Mouse (Mus musculus) heart, embryonic 16.5 days (tissue): ENCODE data around the gene Gm3646. TPM values are rescaled to one million over a fixed set of nuclear protein-coding genes. Genes with fewer than 3 reads are reported as not detected.

Experiments used
- ATAC-seq: fragments of 200-750 bp; cut with Nextera tagmentation; replicated peaks from 2 replicates; pipeline ENCODE4 v1.8.0; 2017; ENCODE audit warnings: moderate number of reproducible peaks; ENCODE audit not compliant: insufficient read depth, low FRiP score; ENCODE audit errors: extremely low read depth
- H3K27ac ChIP-seq: fragments of 300-500 bp; sonication (generic); 2 replicates; pipeline ENCODE4 v1.5.1; 2014; ENCODE audit warnings: mild to moderate bottlenecking, low read length, control low read depth, moderate library complexity
- H3K27me3 ChIP-seq: fragments of 300-500 bp; sonication (generic); 2 replicates; pipeline ENCODE4 v1.6.1; 2014; ENCODE audit warnings: low read length, mixed read lengths; ENCODE audit not compliant: control insufficient read depth, insufficient read depth
- H3K36me3 ChIP-seq: fragments of 300-500 bp; sonication (generic); 2 replicates; pipeline ENCODE4 v1.6.1; 2014; ENCODE audit not compliant: control insufficient read depth, insufficient read depth
- H3K4me1 ChIP-seq: fragments of 300-500 bp; sonication (generic); 2 replicates; pipeline ENCODE4 v1.6.1; 2014; ENCODE audit warnings: low read length, mixed read lengths; ENCODE audit not compliant: control insufficient read depth, insufficient read depth
- H3K4me2 ChIP-seq: fragments of 300-500 bp; sonication (generic); 2 replicates; pipeline ENCODE4 v1.6.1; 2014; ENCODE audit warnings: low read depth, mild to moderate bottlenecking, control low read depth, low read length
- H3K4me3 ChIP-seq: fragments of 300-500 bp; sonication (generic); 2 replicates; pipeline ENCODE4 v1.5.1; 2014; ENCODE audit warnings: mild to moderate bottlenecking, control low read depth, low read length
- H3K9ac ChIP-seq: fragments of 300-500 bp; sonication (generic); 2 replicates; pipeline ENCODE4 v1.6.1; 2014; ENCODE audit warnings: low read length, control low read depth
- H3K9me3 ChIP-seq: fragments of 300-500 bp; sonication (generic); replicated peaks from 2 replicates; pipeline ENCODE4 v1.6.1; 2016; ENCODE audit warnings: low read length; ENCODE audit not compliant: control insufficient read depth
- WGBS: fragments of 180-500 bp; shearing (Covaris S2); extraction: QIAGEN DNeasy Blood & Tissue Kit; methylation state at CpG from one replicate; pipeline ENCODE4 v1.1.7; 2014; 5-methylcytosine and 5-hydroxymethylcytosine counted together
- polyA plus RNA-seq: library from polyadenylated mRNA; unstranded; fragments of >200 nt; fragmentation: Nextera tagmentation; extraction: Ambion mirVana; gene quantifications from 2 replicates; pipeline ENCODE4 v1.2.1, GENCODE M21; 2015

Gene Gm3646
- polyA plus RNA-seq, 1 experiment from 2014 or later = 4.4 TPM

GRCm38 (mm10) chr1:39802946-39803345, 2.2 kb downstream of the Gm3646 start:
- H3K27ac ChIP-seq = no peak overlapping the region
- H3K27me3 ChIP-seq = no peaks in the 10 kb centered on the region
- 81% methylated on average over 7 of the region's 7 CpGs for WGBS
- peaks cover 15% of the 10 kb centered on the region for H3K4me1 ChIP-seq
- ATAC-seq = no peak
- H3K4me2 ChIP-seq = no peak overlapping the region
- no peaks in the 10 kb centered on the region for H3K36me3 ChIP-seq
- no peaks in the 10 kb centered on the region for H3K9me3 ChIP-seq
- no peak overlapping the region for H3K9ac ChIP-seq
- no peak overlapping the region for H3K4me3 ChIP-seq

GRCm38 (mm10) chr1:39797496-39797895, 7.6 kb downstream of the Gm3646 start:
- Histone ChIP-seq H3K4me3 (no peak overlapping the region), H3K27me3 (no peaks in the 10 kb centered on the region), H3K9ac (no peak overlapping the region), H3K9me3 (peaks cover 2% of the 10 kb centered on the region; the same call in 1 of the 2 replicates), H3K4me2 (no peak overlapping the region), H3K27ac (no peak overlapping the region), H3K36me3 (no peaks in the 10 kb centered on the region), H3K4me1 (no peaks in the 10 kb centered on the region)
- no peak for ATAC-seq
- 71% methylated on average over 6 of the region's 6 CpGs for WGBS

GRCm38 (mm10) chr1:39796765-39797164, 8.4 kb downstream of the Gm3646 start:
- ATAC-seq = no peak
- WGBS = 77% methylated on average over 3 of the region's 3 CpGs
- H3K9ac ChIP-seq = no peak overlapping the region
- H3K4me2 ChIP-seq = no peak overlapping the region
- no peaks in the 10 kb centered on the region for H3K4me1 ChIP-seq
- H3K9me3 ChIP-seq = peaks cover 2% of the 10 kb centered on the region; the same call in 1 of the 2 replicates
- no peaks in the 10 kb centered on the region for H3K36me3 ChIP-seq
- H3K27me3 ChIP-seq = no peaks in the 10 kb centered on the region
- H3K27ac ChIP-seq = no peak overlapping the region
- H3K4me3 ChIP-seq = no peak overlapping the region

GRCm38 (mm10) chr1:39784632-39785031, 20.5 kb downstream of the Gm3646 start:
- Histone ChIP-seq H3K36me3 (no peaks in the 10 kb centered on the region), H3K27ac (no peak overlapping the region), H3K27me3 (no peaks in the 10 kb centered on the region), H3K4me3 (no peak overlapping the region), H3K9me3 (peaks cover 3% of the 10 kb centered on the region; the same call in 1 of the 2 replicates), H3K4me2 (no peak overlapping the region), H3K9ac (no peak overlapping the region), H3K4me1 (no peaks in the 10 kb centered on the region)
- WGBS = 78% methylated on average over 5 of the region's 5 CpGs
- no peak for ATAC-seq

- WGBS = 87% methylated on average over 6 of the region's 6 CpGs
- no peak for ATAC-seq
Measured at GRCm38 (mm10) chr1:39781835-39782234, 23.3 kb downstream of the Gm3646 start.

GRCm38 (mm10) chr1:39779111-39779980, 25.8 kb downstream of the Gm3646 start:
- WGBS = 64% methylated on average over 16 of the region's 16 CpGs
- ATAC-seq = no peak
- Histone ChIP-seq H3K4me2 (no peak overlapping the region), H3K4me1 (no peaks in the 10 kb centered on the region), H3K27me3 (no peaks in the 10 kb centered on the region), H3K36me3 (no peaks in the 10 kb centered on the region), H3K4me3 (no peak overlapping the region), H3K9ac (no peak overlapping the region), H3K27ac (no peak overlapping the region), H3K9me3 (no peaks in the 10 kb centered on the region)

More at GRCm38 (mm10) chr1:39781835-39782234, 23.3 kb downstream of the Gm3646 start:
- Histone ChIP-seq H3K9ac (no peak overlapping the region), H3K27ac (no peak overlapping the region), H3K4me2 (no peak overlapping the region), H3K4me3 (no peak overlapping the region), H3K27me3 (no peaks in the 10 kb centered on the region), H3K9me3 (no peaks in the 10 kb centered on the region), H3K4me1 (no peaks in the 10 kb centered on the region), H3K36me3 (no peaks in the 10 kb centered on the region)

- WGBS = 77% methylated on average over 14 of the region's 14 CpGs
- Histone ChIP-seq H3K27ac (no peak overlapping the region), H3K36me3 (no peaks in the 10 kb centered on the region), H3K4me2 (no peak overlapping the region), H3K4me1 (peaks cover 3% of the 10 kb centered on the region), H3K4me3 (no peak overlapping the region), H3K9ac (no peak overlapping the region), H3K9me3 (no peaks in the 10 kb centered on the region), H3K27me3 (no peaks in the 10 kb centered on the region)
- no peak for ATAC-seq
Measured at GRCm38 (mm10) chr1:39773991-39774729, 31.0 kb downstream of the Gm3646 start.

- no peaks in the 10 kb centered on the region for H3K9me3 ChIP-seq
- H3K9ac ChIP-seq = no peak overlapping the region
- no peak for ATAC-seq
- no peak overlapping the region for H3K27ac ChIP-seq
- no peaks in the 10 kb centered on the region for H3K27me3 ChIP-seq
- H3K36me3 ChIP-seq = no peaks in the 10 kb centered on the region
- no peak overlapping the region for H3K4me3 ChIP-seq
- WGBS = 53% methylated on average over 5 of the region's 5 CpGs
- H3K4me1 ChIP-seq = peaks cover 3% of the 10 kb centered on the region
- no peak overlapping the region for H3K4me2 ChIP-seq
Measured at GRCm38 (mm10) chr1:39773551-39773950, 31.6 kb downstream of the Gm3646 start.
